Mouse (Mus musculus) limb, embryonic 12.5 days (tissue): Measurements from ENCODE around the gene Zfyve26. TPM values are rescaled to one million over a fixed set of nuclear protein-coding genes. Genes with fewer than 3 reads are reported as not detected.

ENCODE experiments used
- ATAC-seq: fragments of 200-750 bp; cut with Nextera tagmentation; 2 replicates; pipeline ENCODE4 v1.8.0; 2017; ENCODE audit warnings: low read depth, moderate TSS enrichment; ENCODE audit not compliant: insufficient number of reproducible peaks, insufficient read depth, low FRiP score, low TSS enrichment
- H3K27ac ChIP-seq: fragments of 300-500 bp; sonication (generic); 2 replicates; pipeline ENCODE4 v1.5.1; 2016; ENCODE audit warnings: mild to moderate bottlenecking, moderate library complexity
- H3K27me3 ChIP-seq: fragments of 300-500 bp; sonication (generic); 2 replicates; pipeline ENCODE4 v1.6.1; 2016; ENCODE audit warnings: mild to moderate bottlenecking, moderate library complexity
- H3K36me3 ChIP-seq: fragments of 300-500 bp; sonication (generic); 2 replicates; pipeline ENCODE4 v1.6.1; 2016; ENCODE audit warnings: mild to moderate bottlenecking, moderate library complexity
- H3K4me1 ChIP-seq: fragments of 300-500 bp; sonication (generic); replicated peaks from 2 replicates; pipeline ENCODE4 v1.6.1; 2016
- H3K4me2 ChIP-seq: fragments of 300-500 bp; sonication (generic); 2 replicates; pipeline ENCODE4 v1.6.1; 2016; ENCODE audit warnings: mild to moderate bottlenecking, moderate library complexity
- H3K4me3 ChIP-seq: fragments of 300-500 bp; sonication (generic); replicated peaks from 2 replicates; pipeline ENCODE4 v1.5.1; 2016; ENCODE audit warnings: mild to moderate bottlenecking
- H3K9ac ChIP-seq: fragments of 300-500 bp; sonication (generic); replicated peaks from 2 replicates; pipeline ENCODE4 v1.6.1; 2016; ENCODE audit warnings: mild to moderate bottlenecking, moderate library complexity
- H3K9me3 ChIP-seq: fragments of 300-500 bp; sonication (generic); 2 replicates; pipeline ENCODE4 v1.6.1; 2016; ENCODE audit warnings: mild to moderate bottlenecking, moderate library complexity
- WGBS: fragments of 180-500 bp; shearing (Covaris S2); methylation state at CpG from one replicate; pipeline ENCODE4 v1.1.7; 2016; 5-methylcytosine and 5-hydroxymethylcytosine counted together
- polyA plus RNA-seq: library from polyadenylated mRNA; unstranded; fragments of >200 nt; fragmentation: Nextera tagmentation; extraction: Ambion mirVana; gene quantifications from 2 replicates; pipeline ENCODE4 v1.2.1, GENCODE M21; 2016

The Zfyve26 gene
- polyA plus RNA-seq, 1 experiment from 2014 or later = 17.8 TPM

DNA sequence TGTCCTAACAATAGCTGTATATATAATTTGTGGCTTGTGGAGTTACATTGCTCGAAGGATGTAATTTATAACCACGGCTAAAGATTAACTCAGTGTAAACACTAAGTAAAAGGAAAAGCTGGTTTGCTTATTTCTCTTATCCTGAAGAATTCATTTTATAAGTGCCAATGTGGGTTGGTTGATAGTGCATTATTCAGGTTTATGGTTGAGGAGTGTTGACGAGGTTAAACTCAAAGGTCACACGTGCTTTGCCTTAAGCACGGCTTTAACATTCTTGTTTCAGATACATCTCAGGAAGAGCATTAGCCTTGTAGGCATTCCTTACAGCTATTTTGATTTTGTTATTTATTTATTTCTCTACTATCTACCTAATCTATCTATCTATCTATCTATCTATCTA, 21.2 kb upstream of the Zfyve26 start:
- no peak for ATAC-seq
- WGBS = 80% methylated on average over 5 of the region's 5 CpGs
- Histone ChIP-seq H3K27me3 (no peaks in the 10 kb centered on the region), H3K27ac (no peak overlapping the region), H3K4me1 (no peaks in the 10 kb centered on the region), H3K4me2 (no peak overlapping the region), H3K4me3 (no peak overlapping the region), H3K9me3 (no peaks in the 10 kb centered on the region), H3K9ac (no peak overlapping the region), H3K36me3 (0 out of 2 replicates have a peak, but pooled peaks cover 3% of the 10 kb centered on the region)

DNA sequence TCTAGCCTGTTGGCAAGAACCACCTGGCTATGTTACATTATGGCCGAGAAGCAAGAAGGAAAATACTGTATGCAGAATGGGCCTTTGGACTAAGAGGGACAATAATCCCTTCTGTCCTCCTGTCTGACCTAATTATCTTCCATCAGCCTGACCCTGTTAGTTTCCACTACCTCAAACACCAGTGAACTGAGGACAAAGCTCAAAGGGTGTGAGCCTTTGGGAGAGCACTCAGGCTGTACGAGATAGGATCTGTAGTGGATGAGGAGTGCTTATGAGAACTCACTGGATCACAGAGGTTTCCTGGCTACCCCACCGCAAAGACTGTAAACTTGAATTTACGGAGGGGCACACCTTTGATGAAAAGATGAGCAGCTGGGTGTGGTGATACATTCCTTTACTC, 17.6 kb upstream of the Zfyve26 start:
- Histone ChIP-seq H3K4me2 (no peak overlapping the region), H3K27me3 (no peaks in the 10 kb centered on the region), H3K9ac (no peak overlapping the region), H3K27ac (no peak overlapping the region), H3K4me1 (no peaks in the 10 kb centered on the region), H3K9me3 (no peaks in the 10 kb centered on the region), H3K36me3 (0 out of 2 replicates have a peak, but pooled peaks cover 3% of the 10 kb centered on the region), H3K4me3 (no peak overlapping the region)
- 90% methylated on average over 4 of the region's 4 CpGs for WGBS
- no peak for ATAC-seq

DNA sequence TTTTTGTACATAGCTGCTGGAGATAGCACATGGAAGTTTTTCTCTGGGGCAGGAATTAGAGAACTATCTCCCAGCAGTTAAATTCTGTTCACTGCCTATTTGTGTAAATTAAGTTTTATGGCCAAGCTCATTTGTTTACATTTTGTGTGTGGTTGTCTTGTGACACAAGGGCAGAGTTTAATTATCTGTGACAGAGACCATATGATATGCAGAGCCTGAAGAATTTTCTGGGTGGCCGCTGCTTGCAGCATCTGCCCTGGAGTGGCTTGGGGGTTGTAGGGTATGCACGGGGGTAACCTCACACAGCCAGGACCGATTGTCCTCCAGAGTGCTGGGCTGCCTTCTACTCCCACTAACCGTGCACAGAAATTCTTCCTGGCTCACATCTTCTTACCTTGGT, 9.9 kb upstream of the Zfyve26 start:
- no peaks in the 10 kb centered on the region for H3K27me3 ChIP-seq
- H3K27ac ChIP-seq = no peak overlapping the region
- no peaks in the 10 kb centered on the region for H3K4me1 ChIP-seq
- H3K9me3 ChIP-seq = no peaks in the 10 kb centered on the region
- H3K4me3 ChIP-seq = no peak overlapping the region
- no peak overlapping the region for H3K9ac ChIP-seq
- WGBS = 70% methylated on average over 4 of the region's 4 CpGs
- ATAC-seq = no peak
- peaks cover 3% of the 10 kb centered on the region; the same call in 1 of the 2 replicates for H3K36me3 ChIP-seq
- H3K4me2 ChIP-seq = no peak overlapping the region

DNA sequence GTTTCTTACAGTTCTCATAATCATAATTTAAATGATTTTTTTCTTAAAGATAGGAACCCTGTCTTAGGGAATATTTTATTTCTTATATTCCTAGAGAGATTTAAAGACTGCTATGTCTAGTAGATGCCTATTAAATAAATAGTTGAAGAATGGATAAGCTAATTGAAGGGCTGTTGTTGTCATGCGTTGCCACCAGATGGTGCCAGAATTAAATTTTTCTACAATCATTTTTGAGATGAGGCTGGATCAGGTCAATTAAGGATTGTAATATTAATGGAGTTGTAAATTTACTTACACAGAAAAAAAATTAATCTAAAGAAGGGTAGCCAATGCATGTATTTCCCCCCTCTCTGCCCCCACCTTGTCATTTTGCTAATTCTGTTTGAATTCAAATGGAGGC, 9.0 kb upstream of the Zfyve26 start:
- no peak overlapping the region for H3K9ac ChIP-seq
- H3K4me1 ChIP-seq = no peaks in the 10 kb centered on the region
- H3K27ac ChIP-seq = no peak overlapping the region
- H3K9me3 ChIP-seq = no peaks in the 10 kb centered on the region
- peaks cover 3% of the 10 kb centered on the region; the same call in 1 of the 2 replicates for H3K36me3 ChIP-seq
- no peak overlapping the region for H3K4me3 ChIP-seq
- no peaks in the 10 kb centered on the region for H3K27me3 ChIP-seq
- 59% methylated on average over 1 of the region's 1 CpGs for WGBS
- no peak for ATAC-seq
- no peak overlapping the region for H3K4me2 ChIP-seq

DNA sequence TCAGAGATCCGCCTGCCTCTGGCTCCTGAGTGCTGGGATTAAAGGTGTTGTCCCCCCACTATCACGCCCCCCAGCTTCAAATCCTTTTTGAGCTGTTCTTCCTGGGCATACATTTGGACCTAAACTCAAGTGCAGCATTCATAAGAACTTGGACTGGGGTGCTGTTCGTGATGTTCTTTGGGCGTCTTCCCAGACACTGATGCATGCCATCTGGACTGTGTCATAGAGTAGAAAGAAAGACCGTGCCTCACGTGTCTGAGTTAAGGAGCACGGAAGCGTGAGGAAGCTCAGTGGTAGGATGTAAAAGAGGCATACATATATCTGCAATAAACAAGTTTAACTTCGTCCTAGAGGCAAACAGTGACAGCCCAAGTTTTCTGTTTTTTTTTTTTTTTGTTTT, 5.7 kb upstream of the Zfyve26 start:
- Histone ChIP-seq H3K9ac (no peak overlapping the region), H3K4me3 (no peak overlapping the region), H3K27ac (no peak overlapping the region), H3K4me1 (peaks cover 4% of the 10 kb centered on the region; the same call in 1 of the 2 replicates), H3K4me2 (no peak overlapping the region), H3K36me3 (peaks cover 3% of the 10 kb centered on the region; the same call in 1 of the 2 replicates), H3K9me3 (no peaks in the 10 kb centered on the region), H3K27me3 (no peaks in the 10 kb centered on the region)
- no peak for ATAC-seq
- WGBS = 89% methylated on average over 9 of the region's 9 CpGs

DNA sequence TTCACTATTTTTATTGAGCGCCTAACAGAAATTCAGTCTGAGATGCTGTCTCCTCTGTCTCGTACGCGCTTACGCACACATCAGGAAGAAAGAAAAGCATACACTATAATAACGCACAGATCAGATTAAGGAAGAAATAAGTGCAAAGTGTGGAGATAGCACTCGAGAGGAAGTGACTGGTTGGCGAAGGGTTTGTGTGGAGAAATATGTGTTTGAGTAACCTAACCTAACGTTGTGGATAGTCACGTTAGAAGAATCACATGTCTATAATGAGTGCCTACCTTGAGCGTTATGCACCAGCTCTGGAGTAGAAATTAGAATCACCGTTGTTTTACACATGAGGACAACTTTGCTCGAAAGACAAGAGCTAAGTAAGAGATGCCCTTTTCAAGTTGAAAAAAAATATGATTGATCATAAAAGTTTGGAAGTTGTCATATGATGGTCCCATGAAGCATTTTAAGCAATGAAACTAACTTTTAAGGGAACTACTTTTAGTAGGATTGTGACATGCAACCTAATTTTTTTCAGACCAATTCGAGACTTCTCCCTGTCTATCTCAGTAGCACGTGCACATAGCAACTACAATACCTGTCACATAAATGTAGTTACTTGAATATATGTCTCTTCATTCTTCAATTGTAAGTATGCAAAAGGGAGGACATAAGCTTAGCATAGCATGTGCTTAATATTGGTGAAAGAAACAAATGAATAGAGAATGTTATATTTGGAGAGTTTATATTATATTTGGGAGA, 2.0 kb upstream of the Zfyve26 start:
- Histone ChIP-seq H3K4me3 (peak overlapping the region; percentile 54), H3K4me1 (peaks cover 13% of the 10 kb centered on the region), H3K36me3 (no peaks in the 10 kb centered on the region), H3K9ac (peak overlapping the region; percentile 47), H3K27me3 (no peaks in the 10 kb centered on the region), H3K9me3 (no peaks in the 10 kb centered on the region), H3K4me2 (peak overlapping the region; percentile 60), H3K27ac (no peak overlapping the region)
- WGBS = 17% methylated on average over 15 of the region's 15 CpGs
- ATAC-seq = no peak

DNA sequence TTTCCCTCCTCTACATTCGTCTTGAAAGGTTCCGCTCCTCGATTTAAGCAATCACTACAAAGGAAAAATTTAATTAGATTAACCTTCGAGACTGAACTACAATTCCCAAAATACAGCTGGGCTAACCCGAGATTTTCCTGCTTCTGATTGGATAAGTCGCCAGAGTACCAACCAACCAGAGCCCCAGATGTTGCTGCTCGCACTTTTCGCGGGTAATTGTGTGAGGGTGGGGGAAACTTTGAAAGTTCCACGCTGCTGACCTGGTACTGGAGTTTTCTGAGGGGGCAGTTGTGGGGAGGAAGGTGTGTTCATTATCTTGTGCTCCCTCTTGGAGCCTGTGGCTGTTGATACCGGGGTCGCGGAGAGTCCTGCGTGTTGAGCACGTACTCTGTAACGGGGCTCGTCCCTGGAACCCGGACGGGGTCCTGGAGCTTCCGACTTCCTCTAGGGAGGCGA, 1.0 kb upstream of the Zfyve26 start, which contains the start of gene Rad51b:
Gene Rad51b, plus strand, starts transcription at position 162 of the 456 bp plus-strand sequence.
- WGBS = under 1% methylated on average over 21 of the region's 21 CpGs

DNA sequence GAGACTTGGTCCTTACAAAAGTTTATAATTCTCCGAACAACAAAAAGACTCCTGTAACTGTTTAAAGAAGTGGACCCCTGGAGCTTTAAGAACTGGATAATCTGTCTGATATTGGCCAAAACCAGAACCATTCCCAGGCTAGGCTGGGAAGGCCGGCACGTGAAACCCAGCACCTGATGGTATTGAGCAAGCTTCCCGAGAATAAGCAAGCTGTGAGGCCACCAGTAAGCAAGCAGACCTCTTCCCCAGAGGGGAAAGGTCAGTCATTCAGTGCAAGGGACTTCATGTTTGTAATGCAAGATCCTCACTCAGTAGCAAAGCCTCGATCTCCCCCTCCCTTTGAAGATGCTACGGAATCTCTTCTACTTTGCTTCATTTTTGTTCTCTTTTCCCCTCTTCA, 3.2 kb downstream of the Zfyve26 start:
- no peaks in the 10 kb centered on the region for H3K9me3 ChIP-seq
- no peak for ATAC-seq
- H3K9ac ChIP-seq = no peak overlapping the region
- WGBS = 83% methylated on average over 6 of the region's 6 CpGs
- peaks cover 10% of the 10 kb centered on the region for H3K4me1 ChIP-seq
- H3K27ac ChIP-seq = no peak overlapping the region
- H3K27me3 ChIP-seq = no peaks in the 10 kb centered on the region
- no peak overlapping the region for H3K4me2 ChIP-seq
- H3K36me3 ChIP-seq = peaks cover 23% of the 10 kb centered on the region
- no peak overlapping the region for H3K4me3 ChIP-seq

More for the DNA sequence above, 1.0 kb upstream of the Zfyve26 start, which contains the start of gene Rad51b:
- peak within 1 kb of the TSS; percentile 54 for H3K4me3 ChIP-seq
- peak within 1 kb of the TSS; percentile 57 for H3K9ac ChIP-seq
- no peaks in the 10 kb centered on the region for H3K27me3 ChIP-seq
- H3K4me1 ChIP-seq = peaks cover 13% of the 10 kb centered on the region
- H3K27ac ChIP-seq = peak within 1 kb of the TSS; percentile 64
- H3K9me3 ChIP-seq = no peaks in the 10 kb centered on the region
- H3K36me3 ChIP-seq = no peaks in the 10 kb centered on the region
- peak; percentile 69; the same call in 1 of the 2 replicates for ATAC-seq
- H3K4me2 ChIP-seq = peak within 1 kb of the TSS; percentile 60

DNA sequence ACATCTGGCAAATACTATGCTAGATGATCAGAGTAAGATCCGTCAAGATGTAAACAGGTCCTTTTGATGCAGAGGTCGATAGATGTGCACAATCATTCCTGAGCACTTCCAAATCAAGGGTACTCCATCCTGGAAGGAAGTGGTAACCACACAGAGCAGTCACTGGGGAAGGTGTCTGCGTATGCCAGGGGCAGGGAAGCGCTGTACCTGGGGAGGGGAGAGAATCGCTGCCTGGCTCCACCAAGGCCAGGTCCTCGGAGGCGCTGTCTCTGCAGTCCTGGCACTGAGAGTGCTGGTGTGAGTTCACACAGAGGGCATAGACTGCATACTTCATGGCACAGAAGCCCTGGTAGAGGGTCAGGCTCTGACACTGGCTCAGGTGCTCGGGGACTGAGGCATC, 13.5 kb downstream of the Zfyve26 start:
- no peak overlapping the region for H3K27ac ChIP-seq
- 90% methylated on average over 8 of the region's 8 CpGs for WGBS

DNA sequence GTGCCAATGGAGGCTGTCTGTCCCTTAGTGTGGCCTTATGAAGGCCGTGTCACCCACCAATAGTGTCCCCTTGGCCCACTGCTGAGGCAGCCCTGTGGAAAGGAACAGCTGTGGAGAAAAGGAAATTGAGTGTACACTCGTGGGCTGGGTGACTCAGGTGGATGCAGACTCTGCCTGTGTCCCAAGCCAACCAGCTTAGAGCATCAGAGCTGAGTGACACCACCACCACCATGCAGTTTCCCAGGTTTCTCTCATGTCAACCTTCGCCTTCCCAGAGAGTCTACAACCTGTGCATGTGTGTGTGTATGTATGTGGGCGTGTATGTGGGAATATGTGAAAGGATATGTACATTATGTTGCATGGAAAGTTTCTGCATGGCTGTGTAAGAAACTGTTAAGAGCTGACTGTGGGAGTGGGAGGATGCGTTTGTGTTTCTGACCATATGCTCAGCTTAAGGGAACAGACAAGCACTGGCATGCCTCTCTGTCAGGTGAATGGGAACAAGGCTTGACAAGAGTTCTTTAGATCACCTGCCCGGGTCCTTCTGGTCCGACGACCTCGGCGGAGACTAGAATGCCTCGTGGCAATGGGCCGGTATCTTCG, 16.5 kb downstream of the Zfyve26 start:
- ATAC-seq = no peak
- H3K9me3 ChIP-seq = no peaks in the 10 kb centered on the region
- no peak overlapping the region for H3K4me2 ChIP-seq
- WGBS = 91% methylated on average over 13 of the region's 13 CpGs
- peaks cover 94% of the 10 kb centered on the region for H3K36me3 ChIP-seq
- H3K9ac ChIP-seq = no peak overlapping the region
- H3K27me3 ChIP-seq = no peaks in the 10 kb centered on the region
- no peaks in the 10 kb centered on the region for H3K4me1 ChIP-seq
- no peak overlapping the region for H3K4me3 ChIP-seq
- no peak overlapping the region for H3K27ac ChIP-seq

More for the DNA sequence above, 13.5 kb downstream of the Zfyve26 start:
- Histone ChIP-seq H3K4me1 (no peaks in the 10 kb centered on the region), H3K9ac (no peak overlapping the region), H3K9me3 (no peaks in the 10 kb centered on the region), H3K27me3 (no peaks in the 10 kb centered on the region), H3K4me3 (no peak overlapping the region), H3K4me2 (no peak overlapping the region), H3K36me3 (peaks cover 98% of the 10 kb centered on the region)
- no peak for ATAC-seq

DNA sequence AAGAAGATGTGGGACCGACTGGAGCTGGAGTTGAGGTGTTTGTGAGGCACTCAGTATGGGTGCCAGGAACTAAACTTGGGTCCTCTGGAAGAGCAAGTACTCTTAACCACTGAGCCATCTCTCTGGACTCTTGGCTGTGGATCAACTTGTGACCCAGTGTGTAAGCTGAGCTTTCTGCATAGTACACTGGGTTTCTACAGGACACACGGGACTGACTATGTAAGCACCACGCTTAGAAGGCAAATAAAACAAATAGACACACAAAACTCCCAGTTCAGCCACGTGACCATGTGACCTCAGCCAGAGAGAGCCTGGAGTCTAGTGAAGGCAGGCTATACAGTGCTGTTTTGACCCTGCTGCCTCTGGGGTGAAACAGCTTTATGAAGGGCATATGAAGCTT, 23.5 kb downstream of the Zfyve26 start:
- Histone ChIP-seq H3K9ac (no peak overlapping the region), H3K4me2 (no peak overlapping the region), H3K36me3 (peaks cover 93% of the 10 kb centered on the region), H3K4me1 (no peaks in the 10 kb centered on the region), H3K9me3 (no peaks in the 10 kb centered on the region), H3K27me3 (no peaks in the 10 kb centered on the region), H3K27ac (no peak overlapping the region), H3K4me3 (no peak overlapping the region)
- 87% methylated on average over 4 of the region's 4 CpGs for WGBS
- ATAC-seq = no peak
